Mouse (Mus musculus) lung, postnatal 0 days (tissue): ENCODE results near the gene Irak1bp1.

Experiments
- CTCF ChIP-seq: IDR thresholded peaks from 2 replicates; pipeline ENCODE4 v1.5.1; 2016; ENCODE audit warnings: antibody characterized with exemption, mild to moderate bottlenecking
- EP300 ChIP-seq: IDR thresholded peaks from 2 replicates; pipeline ENCODE4 v1.6.1; 2016; ENCODE audit warnings: antibody characterized with exemption, mild to moderate bottlenecking, control low read depth

DNA sequence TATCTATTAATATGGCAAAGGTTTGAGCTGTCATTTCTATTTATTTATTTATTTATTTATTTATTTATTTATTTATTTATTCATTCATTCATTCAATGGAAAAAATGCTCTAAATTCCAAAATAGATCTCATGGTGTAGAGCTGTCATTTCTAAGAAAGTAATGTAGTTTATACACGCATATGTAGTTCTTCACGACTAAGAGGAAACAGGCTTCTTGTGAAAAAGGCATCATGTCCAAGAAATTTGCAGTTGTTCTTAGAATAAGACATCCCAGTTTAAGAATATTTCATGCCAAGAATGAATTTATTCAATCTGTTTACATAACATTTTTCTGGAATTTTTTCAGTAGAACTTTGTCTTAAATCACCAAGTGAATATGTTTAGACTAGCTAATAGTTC is 31.5 kb downstream of the Irak1bp1 start:
- no peak for TF ChIP-seq EP300
- no peak for TF ChIP-seq CTCF
